Mouse (Mus musculus): ENCODE results near the gene Per1. TPM values are rescaled to one million over a fixed set of nuclear protein-coding genes. Genes with fewer than 3 reads are reported as not detected.
A peak's percentile ranks its signal among the peaks of the same experiment; 100 is the strongest.

Gene Per1
- total RNA-seq, 2 experiments from 2014 or later = 68.2 to 76.8 TPM

GRCm38 (mm10) chr11:69150444-69150843 is 55.4 kb downstream of the Per1 start:
- no peak overlapping the region for H3K27ac ChIP-seq
- peak overlapping the region; percentile 56 for H3K4me3 ChIP-seq
- DNase-seq = peak; percentile 72
- peak; percentile 74 for TF ChIP-seq CTCF (IDR thresholded peaks at IDR 0.05)
- intact Hi-C loops (cut with DNase I) = no loop called here

GRCm38 (mm10) chr11:69151004-69151403 is 56.0 kb downstream of the Per1 start:
- TF ChIP-seq CTCF (IDR thresholded peaks at IDR 0.05) = no peak
- Histone ChIP-seq H3K27ac (no peak overlapping the region), H3K4me3 (peak overlapping the region; percentile 56)
- no peak for DNase-seq
- intact Hi-C loops (cut with DNase I) = no loop called here

- no peak overlapping the region for H3K27ac ChIP-seq
- H3K4me3 ChIP-seq = no peak overlapping the region
- intact Hi-C loops (cut with DNase I) = no loop called here
- TF ChIP-seq CTCF (IDR thresholded peaks at IDR 0.05) = no peak
- DNase-seq = no peak
Measured at GRCm38 (mm10) chr11:69153831-69154230, 58.8 kb downstream of the Per1 start.

- TF ChIP-seq CTCF (IDR thresholded peaks at IDR 0.05) = no peak
- intact Hi-C loops (cut with DNase I) = no loop called here
- no peak overlapping the region for H3K27ac ChIP-seq
- no peak for DNase-seq
- H3K4me3 ChIP-seq = no peak overlapping the region
Measured at GRCm38 (mm10) chr11:69155351-69155750, 60.3 kb downstream of the Per1 start.

GRCm38 (mm10) chr11:69156800-69157199 is 61.8 kb downstream of the Per1 start, which contains the start of gene Alox12b:
TSS of gene Alox12b (plus strand) at chr11:69156989.
- H3K27ac ChIP-seq = no peak within 1 kb of the TSS
- no peak for DNase-seq
- no peak within 1 kb of the TSS for H3K4me3 ChIP-seq
- TF ChIP-seq CTCF (IDR thresholded peaks at IDR 0.05) = no peak
- intact Hi-C loops (cut with DNase I) = no loop called here

Other genes with a start within 250 kb of the Per1 start
- gene Ndel1, start 223.4 kb upstream of the Per1 start, total RNA-seq (2021) = 10 to 100 TPM; 82.3 to 82.4 TPM
- not detected for gene Rnf222, start 206.7 kb upstream of the Per1 start, total RNA-seq (2021)
- 100 to 1,000 TPM; 606 to 729 TPM for gene Rpl26, start 193.6 kb upstream of the Per1 start, total RNA-seq (2021)
- gene Odf4, start 168.1 kb upstream of the Per1 start, total RNA-seq (2021) = not detected
- gene Arhgef15, start 137.7 kb upstream of the Per1 start, total RNA-seq (2021) = 1 to 10 TPM; 5.9 to 9.7 TPM
- gene Slc25a35, start 127.1 kb upstream of the Per1 start, total RNA-seq (2021) = 1 to 10 TPM; 2.9 to 5.0 TPM
- gene Rangrf, start 120.0 kb upstream of the Per1 start, total RNA-seq (2021) = 10 to 100 TPM; 55.4 to 71.1 TPM
- gene Pfas, start 86.8 kb upstream of the Per1 start, total RNA-seq (2021) = 10 to 100 TPM in 1 of 2 experiments, 1 to 10 TPM in 1; 7.8 to 14.8 TPM
- gene Ctc1, start 79.3 kb upstream of the Per1 start, total RNA-seq (2021) = 10 to 100 TPM in 1 of 2 experiments, 1 to 10 TPM in 1; 9.9 to 11.0 TPM
- gene Aurkb, start 49.6 kb upstream of the Per1 start, total RNA-seq (2021) = not detected
- gene Borcs6, start 35.5 kb upstream of the Per1 start, total RNA-seq (2021) = 10 to 100 TPM; 17.9 to 18.9 TPM
- gene Tmem107, start 24.4 kb upstream of the Per1 start, total RNA-seq (2021) = 1 to 10 TPM; 3.9 to 5.7 TPM
- 10 to 100 TPM; 38.0 to 42.7 TPM for gene Vamp2, start 6.7 kb upstream of the Per1 start, total RNA-seq (2021)
- gene Hes7, start 25.2 kb downstream of the Per1 start, total RNA-seq (2021) = not detected
- under 1 TPM in 1 of 2 experiments, not detected in 1; 0.20 TPM for gene 9130213A22Rik, start 27.4 kb downstream of the Per1 start, total RNA-seq (2021)
- gene Aloxe3, start 30.7 kb downstream of the Per1 start, total RNA-seq (2021) = not detected
- not detected for gene Alox12b, start 61.8 kb downstream of the Per1 start, total RNA-seq (2021)
- gene Alox8, start 102.6 kb downstream of the Per1 start, total RNA-seq (2021) = not detected
- gene Gucy2e, start 141.8 kb downstream of the Per1 start, total RNA-seq (2021) = not detected
- 1 to 10 TPM; 1.4 to 2.0 TPM for gene Cntrob, start 228.6 kb downstream of the Per1 start, total RNA-seq (2021)
- gene Trappc1, start 228.8 kb downstream of the Per1 start, total RNA-seq (2021) = 10 to 100 TPM; 37.7 to 46.4 TPM
- gene Kcnab3, start 231.0 kb downstream of the Per1 start, total RNA-seq (2021) = not detected
- not detected for gene Rnf227, start 245.2 kb downstream of the Per1 start, total RNA-seq (2021)

Data from gastrocnemius, adult 2 months (tissue).